Mouse (Mus musculus) midbrain, embryonic 14.5 days (tissue): ENCODE data around the gene Tgm1. TPM values are rescaled to one million over a fixed set of nuclear protein-coding genes. Genes with fewer than 3 reads are reported as not detected.

ENCODE experiments used
- ATAC-seq: fragments of 200-750 bp; cut with Nextera tagmentation; 2 replicates; pipeline ENCODE4 v1.8.0; 2017; ENCODE audit warnings: moderate number of reproducible peaks, moderate library complexity; ENCODE audit not compliant: low FRiP score, low TSS enrichment
- DNase-seq: peaks from one replicate; pipeline ENCODE4 v3.0.0-alpha.2; 2015
- H3K27ac ChIP-seq: fragments of 300-500 bp; sonication (generic); replicated peaks from 2 replicates; pipeline ENCODE4 v1.5.1; 2014; ENCODE audit warnings: mild to moderate bottlenecking, low read depth, low read length, moderate library complexity
- H3K27me3 ChIP-seq: fragments of 300-500 bp; sonication (generic); 2 replicates; pipeline ENCODE4 v1.6.1; 2014; ENCODE audit warnings: low read length, control low read depth, mixed read lengths; ENCODE audit not compliant: control insufficient read depth, insufficient read depth
- H3K36me3 ChIP-seq: fragments of 300-500 bp; sonication (generic); 2 replicates; pipeline ENCODE4 v1.6.1; 2014; ENCODE audit warnings: low read length, control low read depth; ENCODE audit not compliant: control insufficient read depth, insufficient read depth
- H3K4me1 ChIP-seq: fragments of 300-500 bp; sonication (generic); 2 replicates; pipeline ENCODE4 v1.6.1; 2014; ENCODE audit warnings: mild to moderate bottlenecking, antibody characterized with exemption, low read length, control low read depth; ENCODE audit not compliant: control insufficient read depth, insufficient read depth
- H3K4me2 ChIP-seq: fragments of 300-500 bp; sonication (generic); 2 replicates; pipeline ENCODE4 v1.6.1; 2014; ENCODE audit warnings: mild to moderate bottlenecking, low read length, moderate library complexity
- H3K4me3 ChIP-seq: fragments of 300-500 bp; sonication (generic); replicated peaks from 2 replicates; pipeline ENCODE4 v1.5.1; 2014; ENCODE audit warnings: low read depth, low read length
- H3K9ac ChIP-seq: fragments of 300-500 bp; sonication (generic); replicated peaks from 2 replicates; pipeline ENCODE4 v1.6.1; 2014; ENCODE audit warnings: mild to moderate bottlenecking, low read length, moderate library complexity
- H3K9me3 ChIP-seq: fragments of 300-500 bp; sonication (generic); 2 replicates; pipeline ENCODE4 v1.6.1; 2016; ENCODE audit warnings: low read length, control low read depth, mixed read lengths; ENCODE audit not compliant: control insufficient read depth
- WGBS: fragments of 180-500 bp; shearing (Covaris S2); extraction: QIAGEN DNeasy Blood & Tissue Kit; methylation state at CpG from one replicate; pipeline ENCODE4 v1.1.7; 2014; 5-methylcytosine and 5-hydroxymethylcytosine counted together
- polyA plus RNA-seq: library from polyadenylated mRNA; unstranded; fragments of >200 nt; fragmentation: Nextera tagmentation; extraction: Ambion mirVana; gene quantifications from 2 replicates; pipeline ENCODE4 v1.2.1, GENCODE M21; 2014

Gene Tgm1
- polyA plus RNA-seq, 1 experiment from 2014 or later: 0.14 TPM

- Histone ChIP-seq H3K27me3 (no peaks in the 10 kb centered on the region), H3K27ac (peak overlapping the region; percentile 32; the same call in 1 of the 2 replicates), H3K4me1 (peaks cover 18% of the 10 kb centered on the region), H3K9me3 (no peaks in the 10 kb centered on the region), H3K4me3 (peak overlapping the region; percentile 85), H3K36me3 (peaks cover 30% of the 10 kb centered on the region), H3K4me2 (peak overlapping the region; percentile 90), H3K9ac (peak overlapping the region; percentile 71)
- no peak for DNase-seq
- under 1% methylated on average over 31 of the region's 31 CpGs for WGBS
- no peak for ATAC-seq
Observed at GRCm38 (mm10) chr14:55745861-55746237, 32.1 kb upstream of the Tgm1 start.

- WGBS: 1% methylated on average over 48 of the region's 48 CpGs
- Histone ChIP-seq H3K36me3 (peaks cover 27% of the 10 kb centered on the region), H3K9ac (peak within 1 kb of the TSS; percentile 71), H3K4me3 (peak within 1 kb of the TSS; percentile 85), H3K4me1 (peaks cover 18% of the 10 kb centered on the region), H3K27me3 (no peaks in the 10 kb centered on the region), H3K27ac (peak within 1 kb of the TSS; percentile 32; the same call in 1 of the 2 replicates), H3K4me2 (peak within 1 kb of the TSS; percentile 90), H3K9me3 (no peaks in the 10 kb centered on the region)
- peak; percentile 87 for ATAC-seq
- peak; percentile 91 for DNase-seq
Observed at GRCm38 (mm10) chr14:55745180-55745860, 31.6 kb upstream of the Tgm1 start, which contains the start of the genes Dhrs1 and Nop9. TSS of gene Dhrs1 (minus strand) at chr14:55745690. TSS of gene Nop9 (plus strand) at chr14:55745693.

- Histone ChIP-seq H3K27ac (no peak overlapping the region), H3K27me3 (no peaks in the 10 kb centered on the region), H3K4me2 (peak overlapping the region; percentile 28), H3K4me1 (peaks cover 18% of the 10 kb centered on the region), H3K9me3 (no peaks in the 10 kb centered on the region), H3K4me3 (no peak overlapping the region), H3K9ac (no peak overlapping the region; the same call in 1 of the 2 replicates), H3K36me3 (peaks cover 30% of the 10 kb centered on the region)
- WGBS: 24% methylated on average over 10 of the region's 10 CpGs
- ATAC-seq: peak; percentile 59
- DNase-seq: peak; percentile 89
Observed at GRCm38 (mm10) chr14:55743711-55744110, 30.0 kb upstream of the Tgm1 start.

GRCm38 (mm10) chr14:55737086-55737687 lies 23.5 kb upstream of the Tgm1 start:
- Histone ChIP-seq H3K36me3 (peaks cover 28% of the 10 kb centered on the region), H3K4me2 (no peak overlapping the region), H3K27me3 (no peaks in the 10 kb centered on the region), H3K9ac (no peak overlapping the region), H3K4me3 (no peak overlapping the region), H3K27ac (no peak overlapping the region), H3K4me1 (no peaks in the 10 kb centered on the region), H3K9me3 (no peaks in the 10 kb centered on the region)
- no peak for DNase-seq
- 87% methylated on average over 9 of the region's 9 CpGs for WGBS
- no peak for ATAC-seq

GRCm38 (mm10) chr14:55735758-55736157 lies 22.0 kb upstream of the Tgm1 start:
- no peaks in the 10 kb centered on the region for H3K4me1 ChIP-seq
- no peak overlapping the region for H3K27ac ChIP-seq
- 88% methylated on average over 4 of the region's 4 CpGs for WGBS
- DNase-seq (no peak), ATAC-seq (no peak)
- no peak overlapping the region for H3K4me2 ChIP-seq
- H3K36me3 ChIP-seq: peaks cover 23% of the 10 kb centered on the region
- H3K27me3 ChIP-seq: no peaks in the 10 kb centered on the region
- H3K4me3 ChIP-seq: no peak overlapping the region
- H3K9ac ChIP-seq: no peak overlapping the region
- H3K9me3 ChIP-seq: no peaks in the 10 kb centered on the region

- Histone ChIP-seq H3K36me3 (peaks cover 21% of the 10 kb centered on the region), H3K4me1 (no peaks in the 10 kb centered on the region), H3K4me3 (no peak overlapping the region), H3K27ac (no peak overlapping the region), H3K9me3 (no peaks in the 10 kb centered on the region), H3K27me3 (no peaks in the 10 kb centered on the region), H3K9ac (no peak overlapping the region), H3K4me2 (no peak overlapping the region)
- DNase-seq (no peak), ATAC-seq (no peak)
- 71% methylated on average over 3 of the region's 3 CpGs for WGBS
Observed at GRCm38 (mm10) chr14:55735334-55735733, 21.6 kb upstream of the Tgm1 start.

GRCm38 (mm10) chr14:55734869-55735268 lies 21.1 kb upstream of the Tgm1 start:
- H3K27ac ChIP-seq: no peak overlapping the region
- H3K4me2 ChIP-seq: no peak overlapping the region
- DNase-seq (no peak), ATAC-seq (no peak)
- no peaks in the 10 kb centered on the region for H3K9me3 ChIP-seq
- H3K27me3 ChIP-seq: no peaks in the 10 kb centered on the region
- no peaks in the 10 kb centered on the region for H3K4me1 ChIP-seq
- H3K36me3 ChIP-seq: peaks cover 17% of the 10 kb centered on the region
- H3K9ac ChIP-seq: no peak overlapping the region
- H3K4me3 ChIP-seq: no peak overlapping the region
- 81% methylated on average over 7 of the region's 7 CpGs for WGBS

GRCm38 (mm10) chr14:55733889-55734288 lies 20.2 kb upstream of the Tgm1 start:
- Histone ChIP-seq H3K4me3 (no peak overlapping the region), H3K36me3 (peaks cover 7% of the 10 kb centered on the region), H3K9ac (no peak overlapping the region), H3K9me3 (no peaks in the 10 kb centered on the region), H3K27me3 (no peaks in the 10 kb centered on the region), H3K27ac (no peak overlapping the region), H3K4me2 (no peak overlapping the region), H3K4me1 (no peaks in the 10 kb centered on the region)
- ATAC-seq (no peak), DNase-seq (no peak)
- 78% methylated on average over 10 of the region's 10 CpGs for whole genome bisulfite sequencing
